Mouse (Mus musculus) hindbrain, embryonic 16.5 days (tissue): Measurements from ENCODE around the gene Col25a1. TPM values are rescaled to one million over a fixed set of nuclear protein-coding genes. Genes with fewer than 3 reads are reported as not detected.

ENCODE experiments used
- ATAC-seq: fragments of 200-750 bp; cut with Nextera tagmentation; 2 replicates; pipeline ENCODE4 v1.8.0; 2017; ENCODE audit warnings: moderate TSS enrichment, moderate library complexity
- H3K27ac ChIP-seq: fragments of 300-500 bp; sonication (generic); 2 replicates; pipeline ENCODE4 v1.5.1; 2014; ENCODE audit warnings: low read depth, mild to moderate bottlenecking, control low read depth, low read length, moderate library complexity
- H3K27me3 ChIP-seq: fragments of 300-500 bp; sonication (generic); replicated peaks from 2 replicates; pipeline ENCODE4 v1.6.1; 2014; ENCODE audit warnings: low read length; ENCODE audit not compliant: control insufficient read depth, insufficient read depth
- H3K36me3 ChIP-seq: fragments of 300-500 bp; sonication (generic); 2 replicates; pipeline ENCODE4 v1.6.1; 2014; ENCODE audit warnings: mild to moderate bottlenecking, low read length, moderate library complexity, mixed read lengths; ENCODE audit not compliant: control insufficient read depth, insufficient read depth
- H3K4me1 ChIP-seq: fragments of 300-500 bp; sonication (generic); 2 replicates; pipeline ENCODE4 v1.6.1; 2014; ENCODE audit warnings: low read depth, low read length; ENCODE audit not compliant: control insufficient read depth, insufficient read depth
- H3K4me2 ChIP-seq: fragments of 300-500 bp; sonication (generic); 2 replicates; pipeline ENCODE4 v1.6.1; 2014; ENCODE audit warnings: mild to moderate bottlenecking, low read length, control low read depth, moderate library complexity
- H3K4me3 ChIP-seq: fragments of 300-500 bp; sonication (generic); 2 replicates; pipeline ENCODE4 v1.5.1; 2014; ENCODE audit warnings: mild to moderate bottlenecking, low read length, control low read depth, moderate library complexity
- H3K9ac ChIP-seq: fragments of 300-500 bp; sonication (generic); 2 replicates; pipeline ENCODE4 v1.6.1; 2014; ENCODE audit warnings: low read depth, mild to moderate bottlenecking, control low read depth, low read length, moderate library complexity
- H3K9me3 ChIP-seq: fragments of 300-500 bp; sonication (generic); 2 replicates; pipeline ENCODE4 v1.6.1; 2014; ENCODE audit warnings: mild to moderate bottlenecking, low read length, moderate library complexity; ENCODE audit not compliant: control insufficient read depth
- WGBS: fragments of 180-500 bp; shearing (Covaris S2); extraction: QIAGEN DNeasy Blood & Tissue Kit; methylation state at CpG from one replicate; pipeline ENCODE4 v1.1.7; 2014; 5-methylcytosine and 5-hydroxymethylcytosine counted together
- polyA plus RNA-seq: library from polyadenylated mRNA; unstranded; fragments of >200 nt; fragmentation: Nextera tagmentation; extraction: Ambion mirVana; gene quantifications from 2 replicates; pipeline ENCODE4 v1.2.1, GENCODE M21; 2015

Gene Col25a1
- polyA plus RNA-seq, 1 experiment from 2014 or later, result 4.8 TPM

DNA sequence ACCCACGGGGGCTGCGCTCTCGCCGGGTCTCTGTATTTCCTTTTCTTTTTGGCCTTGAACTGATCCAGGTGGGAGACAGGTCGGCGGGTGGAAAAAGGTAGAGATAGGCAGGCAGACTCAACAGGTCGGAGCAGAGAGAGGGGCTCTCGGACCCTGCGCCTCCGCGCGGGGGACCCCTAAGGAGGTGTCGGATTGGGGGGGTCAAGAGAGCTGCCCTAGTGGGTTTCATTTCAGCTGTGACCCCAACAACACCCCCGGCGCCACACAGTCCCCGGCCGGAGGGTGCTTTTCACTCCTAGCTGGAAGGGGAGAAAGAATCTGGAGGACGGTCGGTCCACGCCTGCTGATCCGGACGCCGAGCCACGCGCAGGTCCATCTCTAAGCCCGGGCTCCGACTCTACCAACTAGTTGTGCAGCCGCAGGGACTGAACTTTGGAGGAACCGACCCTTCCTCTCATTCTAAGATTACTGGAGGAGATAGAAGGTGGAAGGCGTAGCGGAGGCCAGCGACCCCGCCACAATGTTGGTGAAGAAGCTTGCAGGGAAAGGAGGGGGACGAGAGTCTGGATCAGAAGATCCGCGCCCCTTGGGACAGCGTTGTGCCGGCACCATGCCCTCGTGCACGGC is 49.8 kb downstream of the Col25a1 start:
- no peak overlapping the region for H3K27ac ChIP-seq
- peak overlapping the region; percentile 53 for H3K4me3 ChIP-seq
- under 1% methylated on average over 40 of the region's 40 CpGs for WGBS
- ATAC-seq, result peak; percentile 29; the same call in 1 of the 2 replicates
- H3K4me2 ChIP-seq, result peak overlapping the region; percentile 78
- H3K4me1 ChIP-seq, result peaks cover 5% of the 10 kb centered on the region; the same call in 1 of the 2 replicates
- H3K9me3 ChIP-seq, result no peaks in the 10 kb centered on the region
- H3K9ac ChIP-seq, result peak overlapping the region; percentile 68
- no peaks in the 10 kb centered on the region for H3K36me3 ChIP-seq
- H3K27me3 ChIP-seq, result no peaks in the 10 kb centered on the region; the same call in 1 of the 2 replicates

DNA sequence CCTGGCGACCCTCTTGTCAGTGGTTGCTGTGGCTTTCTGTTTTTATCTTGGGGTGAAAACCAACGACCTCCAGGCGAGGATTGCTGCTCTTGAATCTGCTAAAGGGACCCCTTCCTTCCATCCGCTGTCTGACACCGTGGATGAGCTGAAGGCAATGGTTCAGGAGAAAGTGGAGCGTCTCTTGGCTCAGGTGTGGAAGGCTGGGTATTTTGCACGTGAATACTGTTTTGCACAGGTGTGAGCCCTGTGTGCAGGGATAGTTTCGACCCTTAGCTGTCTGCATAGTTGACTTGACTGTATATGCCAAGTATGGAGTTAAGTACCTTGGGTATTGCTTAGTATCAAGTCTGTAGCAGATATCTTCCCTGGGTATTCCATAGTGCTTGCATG is 50.3 kb downstream of the Col25a1 start:
- no peaks in the 10 kb centered on the region for H3K9me3 ChIP-seq
- 26% methylated on average over 8 of the region's 8 CpGs for WGBS
- peak overlapping the region; percentile 53 for H3K4me3 ChIP-seq
- no peaks in the 10 kb centered on the region; the same call in 1 of the 2 replicates for H3K27me3 ChIP-seq
- H3K4me1 ChIP-seq, result peaks cover 5% of the 10 kb centered on the region; the same call in 1 of the 2 replicates
- peak overlapping the region; percentile 68 for H3K9ac ChIP-seq
- no peak for ATAC-seq
- H3K27ac ChIP-seq, result no peak overlapping the region
- no peaks in the 10 kb centered on the region for H3K36me3 ChIP-seq
- peak overlapping the region; percentile 78 for H3K4me2 ChIP-seq

DNA sequence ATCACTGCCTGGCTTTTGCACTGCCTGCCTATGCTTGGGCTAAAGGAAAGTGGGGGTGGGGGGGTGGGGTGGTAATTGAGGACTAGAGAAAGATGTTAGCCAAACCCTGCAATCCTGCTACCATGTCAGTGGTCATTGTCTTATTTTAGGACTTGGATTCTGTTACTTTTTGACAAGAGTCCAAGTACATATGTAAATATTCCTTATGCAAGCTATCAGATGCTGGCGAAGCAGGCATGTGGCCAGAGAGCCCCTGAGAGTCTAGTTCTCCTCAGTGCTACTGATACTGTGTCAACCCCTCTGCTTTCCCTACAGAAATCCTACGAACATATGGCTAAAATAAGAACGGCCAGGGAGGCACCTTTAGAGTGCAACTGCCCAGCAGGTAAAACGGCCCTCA is 51.1 kb downstream of the Col25a1 start:
- Histone ChIP-seq H3K36me3 (no peaks in the 10 kb centered on the region), H3K4me2 (peak overlapping the region; percentile 5; the same call in 1 of the 2 replicates), H3K9ac (no peak overlapping the region), H3K4me3 (no peak overlapping the region), H3K4me1 (peaks cover 5% of the 10 kb centered on the region; the same call in 1 of the 2 replicates), H3K9me3 (no peaks in the 10 kb centered on the region), H3K27ac (no peak overlapping the region), H3K27me3 (no peaks in the 10 kb centered on the region)
- no peak for ATAC-seq
- 79% methylated on average over 4 of the region's 4 CpGs for WGBS

DNA sequence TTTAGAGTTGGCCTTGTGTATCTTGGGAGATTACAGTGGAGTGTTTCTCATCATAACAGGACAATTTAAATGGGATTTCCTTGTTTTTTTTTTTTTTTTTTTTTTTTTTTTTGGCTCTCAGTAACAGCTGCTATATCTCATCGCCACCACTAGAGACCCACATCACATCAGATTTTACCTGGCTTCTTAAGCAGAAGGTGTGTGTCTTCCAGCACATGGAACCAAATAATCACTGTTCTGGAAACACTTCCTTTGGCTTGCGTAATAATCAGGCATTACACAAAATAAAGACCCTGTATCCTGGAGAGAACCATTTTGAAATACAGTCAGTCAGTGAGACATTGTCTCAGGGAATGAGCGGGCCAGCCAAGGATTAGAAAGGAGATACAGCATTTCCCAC is 53.8 kb downstream of the Col25a1 start:
- Histone ChIP-seq H3K36me3 (no peaks in the 10 kb centered on the region), H3K27ac (no peak overlapping the region), H3K9me3 (no peaks in the 10 kb centered on the region), H3K27me3 (no peaks in the 10 kb centered on the region), H3K9ac (no peak overlapping the region), H3K4me2 (no peak overlapping the region), H3K4me1 (peaks cover 3% of the 10 kb centered on the region; the same call in 1 of the 2 replicates), H3K4me3 (no peak overlapping the region)
- no peak for ATAC-seq
- 48% methylated on average over 3 of the region's 3 CpGs for WGBS

GRCm38 (mm10) chr3:130187588-130187987 is 56.3 kb downstream of the Col25a1 start:
- Histone ChIP-seq H3K4me2 (no peak overlapping the region), H3K4me3 (no peak overlapping the region), H3K27ac (no peak overlapping the region), H3K9ac (no peak overlapping the region), H3K36me3 (no peaks in the 10 kb centered on the region), H3K27me3 (no peaks in the 10 kb centered on the region), H3K9me3 (no peaks in the 10 kb centered on the region), H3K4me1 (no peaks in the 10 kb centered on the region)
- no peak for ATAC-seq
- 59% methylated on average over 5 of the region's 5 CpGs for WGBS

DNA sequence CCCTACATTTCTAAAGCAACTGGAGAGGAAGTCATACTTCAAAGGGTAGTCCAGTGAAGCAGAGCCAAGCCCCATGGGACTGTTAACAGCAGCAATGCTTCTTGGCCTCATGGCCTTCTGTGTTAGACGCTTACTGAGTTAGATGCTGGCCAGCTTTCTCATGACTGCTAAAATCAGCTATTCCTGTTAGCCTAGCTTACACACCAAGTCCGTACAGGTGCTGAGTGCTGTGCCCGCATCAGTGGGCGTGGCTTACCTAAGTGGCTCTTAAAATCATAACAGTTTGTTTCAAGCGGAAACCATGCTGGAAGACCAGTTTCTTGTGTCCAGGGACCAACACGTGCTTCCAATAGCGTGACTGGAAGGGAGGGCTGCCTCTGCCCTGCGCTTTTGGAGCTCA is 62.1 kb downstream of the Col25a1 start:
- H3K9me3 ChIP-seq, result no peaks in the 10 kb centered on the region
- 84% methylated on average over 8 of the region's 8 CpGs for WGBS
- no peak for ATAC-seq
- H3K27ac ChIP-seq, result no peak overlapping the region
- no peaks in the 10 kb centered on the region for H3K27me3 ChIP-seq
- no peak overlapping the region for H3K9ac ChIP-seq
- H3K4me1 ChIP-seq, result no peaks in the 10 kb centered on the region
- H3K4me2 ChIP-seq, result no peak overlapping the region
- H3K4me3 ChIP-seq, result no peak overlapping the region
- no peaks in the 10 kb centered on the region for H3K36me3 ChIP-seq

- ATAC-seq, result peak; percentile 37; the same call in 1 of the 2 replicates
- no peak overlapping the region for H3K27ac ChIP-seq
- H3K9me3 ChIP-seq, result no peaks in the 10 kb centered on the region
- H3K4me3 ChIP-seq, result no peak overlapping the region
- no peak overlapping the region for H3K9ac ChIP-seq
- H3K36me3 ChIP-seq, result no peaks in the 10 kb centered on the region
- no peaks in the 10 kb centered on the region; the same call in 1 of the 2 replicates for H3K4me1 ChIP-seq
- 76% methylated on average over 11 of the region's 11 CpGs for WGBS
- no peak overlapping the region for H3K4me2 ChIP-seq
- no peaks in the 10 kb centered on the region for H3K27me3 ChIP-seq
Measured at GRCm38 (mm10) chr3:130214631-130215030, 83.3 kb downstream of the Col25a1 start.

DNA sequence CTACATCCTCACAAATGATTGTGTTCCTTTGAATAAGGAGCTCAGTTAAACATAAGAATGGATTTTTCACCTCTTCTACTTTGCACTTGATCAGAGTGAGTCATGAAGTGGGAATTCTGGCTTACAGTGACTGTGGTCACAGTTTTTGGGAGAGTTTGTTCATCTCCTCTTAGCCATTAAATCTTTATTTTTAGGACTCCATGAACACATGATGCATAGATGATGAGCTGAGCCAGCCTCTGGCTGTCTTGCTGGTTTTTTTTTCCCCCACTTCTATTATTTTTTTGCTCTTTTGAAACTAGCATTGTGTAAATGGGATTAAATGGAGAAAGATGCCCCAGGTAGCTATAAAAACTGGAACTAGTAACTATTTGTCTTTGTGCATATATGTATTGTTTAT is 84.8 kb downstream of the Col25a1 start:
- Histone ChIP-seq H3K27ac (no peak overlapping the region), H3K36me3 (no peaks in the 10 kb centered on the region), H3K9ac (no peak overlapping the region), H3K9me3 (no peaks in the 10 kb centered on the region), H3K4me1 (no peaks in the 10 kb centered on the region; the same call in 1 of the 2 replicates), H3K27me3 (no peaks in the 10 kb centered on the region), H3K4me2 (no peak overlapping the region), H3K4me3 (no peak overlapping the region)
- no peak for ATAC-seq

DNA sequence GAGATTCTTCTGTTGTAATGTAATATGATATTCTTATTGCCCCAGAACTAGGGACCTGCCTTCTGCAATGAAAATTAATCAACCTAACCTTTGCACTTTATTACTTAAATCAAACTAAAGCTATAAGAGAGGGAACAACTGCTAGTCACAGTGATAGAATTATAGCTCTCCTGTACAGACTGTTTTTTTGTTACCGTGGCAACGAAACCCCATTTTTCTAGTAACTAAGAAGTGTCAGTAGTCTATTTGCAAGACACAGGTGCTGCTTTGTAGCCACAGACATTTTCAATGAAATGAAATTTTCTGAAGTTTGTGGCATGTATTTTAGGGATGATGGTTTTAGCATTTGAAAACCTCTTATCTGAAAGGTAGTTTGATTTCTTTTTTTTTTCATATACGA is 85.3 kb downstream of the Col25a1 start:
- WGBS, result 84% methylated on average over 3 of the region's 3 CpGs
- no peaks in the 10 kb centered on the region; the same call in 1 of the 2 replicates for H3K4me1 ChIP-seq
- ATAC-seq, result no peak
- no peak overlapping the region for H3K27ac ChIP-seq
- H3K9ac ChIP-seq, result no peak overlapping the region
- H3K36me3 ChIP-seq, result no peaks in the 10 kb centered on the region
- H3K27me3 ChIP-seq, result no peaks in the 10 kb centered on the region
- H3K4me3 ChIP-seq, result no peak overlapping the region
- H3K9me3 ChIP-seq, result no peaks in the 10 kb centered on the region
- no peak overlapping the region for H3K4me2 ChIP-seq
